Comparison of ENCODE assay signal across 11 mouse cellular contexts in the genomic region with DNA sequence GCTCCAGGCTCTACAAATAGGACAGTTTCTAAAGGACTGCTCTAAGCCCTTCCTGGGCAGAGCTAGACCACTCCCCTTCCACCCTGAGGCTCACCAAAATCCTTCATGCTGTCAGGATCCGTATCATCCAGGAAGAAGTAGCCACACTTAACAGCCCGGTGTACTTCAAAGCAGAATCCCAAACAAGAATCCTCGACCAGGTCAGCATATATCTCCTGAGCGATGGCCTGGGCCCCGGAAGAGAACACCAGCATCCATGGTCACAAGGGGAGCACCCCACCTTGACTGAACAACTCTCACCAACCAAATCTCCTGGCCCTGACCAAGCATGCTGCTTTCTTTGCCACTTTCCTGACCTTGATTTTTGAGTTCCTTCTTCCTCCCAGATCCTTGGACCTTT. TPM values are rescaled to one million over a fixed set of nuclear protein-coding genes. Genes with fewer than 3 reads are reported as not detected.
A peak's percentile ranks its signal among the peaks of the same experiment; 100 is the strongest.
DNase-seq lines count a peak whose midpoint lies in the region; ATAC-seq lines count a peak whose summit lies in the region.
"Had no signal": no experiment of that assay in that cellular context is flagged by ENCODE, and none has a peak within 500 bp of the region (broad histone marks: within the 10 kb centered on the region; RNA-seq: fewer than 3 reads in every experiment).

No protein-coding gene starts in this region.

- H3K27me3 ChIP-seq in liver, embryonic 11.5 days (replicated peaks; ENCODE audit: control insufficient read depth, insufficient read depth, low read length): no peaks in the 10 kb centered on the region
- no peaks in the 10 kb centered on the region for H3K27me3 ChIP-seq in forebrain, embryonic 12.5 days
- no peaks in the 10 kb centered on the region for H3K27me3 ChIP-seq in intestine, embryonic 16.5 days (replicated peaks; ENCODE audit: control insufficient read depth, insufficient read depth, low read length)
- H3K27me3 ChIP-seq in neural tube, embryonic 13.5 days: no peaks in the 10 kb centered on the region
- H3K27me3 ChIP-seq: Patski had no signal

- no peak overlapping the region; the same call in 1 of the 2 replicates for H3K4me2 ChIP-seq in liver, embryonic 11.5 days
- H3K4me2 ChIP-seq in forebrain, embryonic 12.5 days: peak overlapping the region; percentile 91
- H3K4me2 ChIP-seq in intestine, embryonic 16.5 days (ENCODE audit: low read depth, low read length): 0 out of 2 replicates have a peak overlapping the region, but pooled peaks have one; percentile 79
- peak overlapping the region; percentile 93 for H3K4me2 ChIP-seq in neural tube, embryonic 13.5 days

- H3K27ac ChIP-seq in liver, embryonic 11.5 days (ENCODE audit: low read depth, low read length): peak overlapping the region; percentile 100; the same call in 1 of the 2 replicates
- peak overlapping the region; percentile 100 for H3K27ac ChIP-seq in forebrain, embryonic 12.5 days
- H3K27ac ChIP-seq in intestine, embryonic 16.5 days (ENCODE audit: low read length): 0 out of 2 replicates have a peak overlapping the region, but pooled peaks have one; percentile 99
- 0 out of 2 replicates have a peak overlapping the region, but pooled peaks have one; percentile 98 for H3K27ac ChIP-seq in neural tube, embryonic 13.5 days (replicated peaks)

- whole genome bisulfite sequencing in liver, embryonic 11.5 days: 79% methylated on average over 5 of the region's 5 CpGs
- WGBS in forebrain, embryonic 12.5 days: 89% methylated on average over 5 of the region's 5 CpGs
- WGBS in intestine, embryonic 16.5 days: 64% methylated on average over 5 of the region's 5 CpGs
- 82% methylated on average over 5 of the region's 5 CpGs for WGBS in neural tube, embryonic 13.5 days

- H3K9ac ChIP-seq in liver, embryonic 11.5 days (ENCODE audit: low read depth, low read length): 0 out of 2 replicates have a peak overlapping the region, but pooled peaks have one; percentile 67
- H3K9ac ChIP-seq in forebrain, embryonic 12.5 days: peak overlapping the region; percentile 88
- H3K9ac ChIP-seq in intestine, embryonic 16.5 days (ENCODE audit: low read depth, low read length): peak overlapping the region; percentile 93
- H3K9ac ChIP-seq in neural tube, embryonic 13.5 days: peak overlapping the region; percentile 97

- no peak for DNase-seq in liver, embryonic 11.5 days (ENCODE audit: low spot score)
- no peak for DNase-seq in liver
- DNase-seq in Muller cell, postnatal 12 days (ENCODE audit: inconsistent ontology term): no peak
- no peak for DNase-seq in gastrocnemius, postnatal 36 days
- DNase-seq in yolk sac, embryonic 10.5 days (ENCODE audit: low spot score): no peak
- DNase-seq: gastrocnemius, postnatal 10 days had no signal

- H3K4me3 ChIP-seq in liver, embryonic 11.5 days (ENCODE audit: low read depth, low read length): peak overlapping the region; percentile 77; the same call in 1 of the 2 replicates
- H3K4me3 ChIP-seq in forebrain, embryonic 12.5 days (replicated peaks): peak overlapping the region; percentile 82
- H3K4me3 ChIP-seq in intestine, embryonic 16.5 days (ENCODE audit: low read length): no peak overlapping the region
- H3K4me3 ChIP-seq in neural tube, embryonic 13.5 days: peak overlapping the region; percentile 88

- H3K9me3 ChIP-seq in liver, embryonic 11.5 days (ENCODE audit: control insufficient read depth, low read length): no peaks in the 10 kb centered on the region
- H3K9me3 ChIP-seq in forebrain, embryonic 12.5 days: no peaks in the 10 kb centered on the region
- H3K9me3 ChIP-seq in intestine, embryonic 16.5 days (ENCODE audit: control insufficient read depth, low read length): no peaks in the 10 kb centered on the region
- H3K9me3 ChIP-seq in neural tube, embryonic 13.5 days: no peaks in the 10 kb centered on the region

- no peak for ATAC-seq in liver, embryonic 11.5 days (replicated peaks; ENCODE audit: low FRiP score)
- ATAC-seq in forebrain, embryonic 12.5 days (ENCODE audit: low FRiP score): no peak
- no peak for ATAC-seq in intestine, embryonic 16.5 days
- ATAC-seq in neural tube, embryonic 13.5 days (ENCODE audit: low read depth): no peak
- ATAC-seq: Patski had no signal

- intact Hi-C loops in gastrocnemius, postnatal 36 days (cut with DNase I): no loop called here

- H3K36me3 ChIP-seq in liver, embryonic 11.5 days (ENCODE audit: control insufficient read depth, insufficient read depth, low read length): peaks cover 31% of the 10 kb centered on the region
- peaks cover 49% of the 10 kb centered on the region for H3K36me3 ChIP-seq in forebrain, embryonic 12.5 days (replicated peaks)
- peaks cover 8% of the 10 kb centered on the region for H3K36me3 ChIP-seq in intestine, embryonic 16.5 days (ENCODE audit: control insufficient read depth, insufficient read depth, low read length)
- H3K36me3 ChIP-seq in neural tube, embryonic 13.5 days: peaks cover 50% of the 10 kb centered on the region

- H3K4me1 ChIP-seq in liver, embryonic 11.5 days (replicated peaks; ENCODE audit: control insufficient read depth, insufficient read depth, low read length): peaks cover 20% of the 10 kb centered on the region
- H3K4me1 ChIP-seq in forebrain, embryonic 12.5 days: peaks cover 26% of the 10 kb centered on the region
- H3K4me1 ChIP-seq in intestine, embryonic 16.5 days (ENCODE audit: control insufficient read depth, insufficient read depth, low read length): peaks cover 11% of the 10 kb centered on the region
- peaks cover 30% of the 10 kb centered on the region for H3K4me1 ChIP-seq in neural tube, embryonic 13.5 days (replicated peaks)

RNA-seq across cellular contexts. Expression of a gene that starts 2.0 kb away (rescaled TPM):
- polyA plus RNA-seq in liver, embryonic 11.5 days (2014; fragmentation: Nextera tagmentation; extraction: Ambion mirVana): 11.4 and 14.7 TPM in 2 replicates
- polyA plus RNA-seq in forebrain, embryonic 12.5 days (2016; fragmentation: Nextera tagmentation; extraction: Ambion mirVana): 22.4 and 22.6 TPM in 2 replicates
- 8.8 and 9.0 TPM in 2 replicates for polyA plus RNA-seq in intestine, embryonic 16.5 days (2015; fragmentation: Nextera tagmentation; extraction: Ambion mirVana)
- polyA plus RNA-seq in neural tube, embryonic 13.5 days (2015; fragmentation: Nextera tagmentation; extraction: Ambion mirVana): 26.7 and 30.6 TPM in 2 replicates
- total RNA-seq in gastrocnemius, postnatal 36 days (2021): 10 to 100 TPM; 11.4 to 11.9 TPM

RNA-seq across cellular contexts. Expression of a gene that starts 9.7 kb away (rescaled TPM):
- polyA plus RNA-seq in liver, embryonic 11.5 days (2014; fragmentation: Nextera tagmentation; extraction: Ambion mirVana): 41.6 and 44.8 TPM in 2 replicates
- 53.9 and 55.9 TPM in 2 replicates for polyA plus RNA-seq in forebrain, embryonic 12.5 days (2016; fragmentation: Nextera tagmentation; extraction: Ambion mirVana)
- 52.0 and 54.3 TPM in 2 replicates for polyA plus RNA-seq in intestine, embryonic 16.5 days (2015; fragmentation: Nextera tagmentation; extraction: Ambion mirVana)
- 79.6 and 81.4 TPM in 2 replicates for polyA plus RNA-seq in neural tube, embryonic 13.5 days (2015; fragmentation: Nextera tagmentation; extraction: Ambion mirVana)
- 10 to 100 TPM; 12.7 to 13.5 TPM for total RNA-seq in gastrocnemius, postnatal 36 days (2021)

RNA-seq across cellular contexts. Expression of a gene that starts 25.1 kb away (rescaled TPM):
- polyA plus RNA-seq in liver, embryonic 11.5 days (2014; fragmentation: Nextera tagmentation; extraction: Ambion mirVana): 104 and 108 TPM in 2 replicates
- 111 and 121 TPM in 2 replicates for polyA plus RNA-seq in forebrain, embryonic 12.5 days (2016; fragmentation: Nextera tagmentation; extraction: Ambion mirVana)
- 65.5 and 66.0 TPM in 2 replicates for polyA plus RNA-seq in intestine, embryonic 16.5 days (2015; fragmentation: Nextera tagmentation; extraction: Ambion mirVana)
- 78.2 and 83.9 TPM in 2 replicates for polyA plus RNA-seq in neural tube, embryonic 13.5 days (2015; fragmentation: Nextera tagmentation; extraction: Ambion mirVana)
- total RNA-seq in gastrocnemius, postnatal 36 days (2021): 10 to 100 TPM; 29.1 to 37.7 TPM

RNA-seq across cellular contexts. Expression of a gene that starts 25.9 kb away (rescaled TPM):
- polyA plus RNA-seq in liver, embryonic 11.5 days (2014; fragmentation: Nextera tagmentation; extraction: Ambion mirVana): 0.05 and 0.12 TPM in 2 replicates
- polyA plus RNA-seq in forebrain, embryonic 12.5 days (2016; fragmentation: Nextera tagmentation; extraction: Ambion mirVana): not detected in 2 replicates
- 0.05 TPM in 2 replicates for polyA plus RNA-seq in intestine, embryonic 16.5 days (2015; fragmentation: Nextera tagmentation; extraction: Ambion mirVana)
- not detected in 2 replicates for polyA plus RNA-seq in neural tube, embryonic 13.5 days (2015; fragmentation: Nextera tagmentation; extraction: Ambion mirVana)
- total RNA-seq in gastrocnemius, postnatal 36 days (2021): 10 to 100 TPM; 76.7 to 88.7 TPM
- total RNA-seq: monocyte, adult 5-6 weeks had no signal

RNA-seq across cellular contexts. Expression of a gene that starts 45.7 kb away (rescaled TPM):
- 28.2 and 29.4 TPM in 2 replicates for polyA plus RNA-seq in liver, embryonic 11.5 days (2014; fragmentation: Nextera tagmentation; extraction: Ambion mirVana)
- polyA plus RNA-seq in forebrain, embryonic 12.5 days (2016; fragmentation: Nextera tagmentation; extraction: Ambion mirVana): 18.5 and 19.4 TPM in 2 replicates
- 12.4 and 15.9 TPM in 2 replicates for polyA plus RNA-seq in intestine, embryonic 16.5 days (2015; fragmentation: Nextera tagmentation; extraction: Ambion mirVana)
- polyA plus RNA-seq in neural tube, embryonic 13.5 days (2015; fragmentation: Nextera tagmentation; extraction: Ambion mirVana): 1.9 and 3.7 TPM in 2 replicates
- total RNA-seq in gastrocnemius, postnatal 36 days (2021): not detected
- total RNA-seq: monocyte, adult 5-6 weeks had no signal
